Comparison of ENCODE assay signal across 17 mouse cellular contexts in the genomic region with DNA sequence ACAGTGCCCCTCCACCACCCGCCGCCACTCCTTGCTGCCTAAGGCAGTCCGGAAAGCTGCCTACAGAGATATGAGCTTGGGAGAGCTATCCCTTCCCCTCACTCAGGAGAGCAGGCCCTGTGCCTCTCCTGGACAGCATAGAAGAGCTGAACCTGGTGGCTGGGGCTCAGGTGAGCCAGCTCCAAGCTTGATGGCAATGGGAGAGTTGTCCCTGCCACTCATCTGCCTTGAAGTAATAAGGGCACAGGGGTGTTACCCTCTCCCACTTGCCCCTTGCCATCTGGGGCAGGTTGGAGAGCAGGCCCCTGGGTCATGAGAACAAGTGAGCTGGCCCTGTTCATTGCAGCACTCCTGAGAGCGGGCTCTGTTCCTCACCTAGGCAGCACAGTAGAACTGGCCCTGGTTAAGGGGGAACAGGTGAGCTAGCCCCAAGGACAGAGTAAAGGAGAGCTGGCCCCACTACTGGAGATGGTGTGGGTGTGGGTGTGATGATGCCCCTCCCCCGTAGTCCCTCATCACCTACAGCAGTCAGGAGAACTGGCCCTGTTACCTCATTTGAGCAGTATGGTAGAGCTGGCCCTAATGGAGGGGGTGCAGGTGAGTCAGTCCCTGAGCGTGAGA. TPM values are rescaled to one million over a fixed set of nuclear protein-coding genes. Genes with fewer than 3 reads are reported as not detected.
A peak's percentile ranks its signal among the peaks of the same experiment; 100 is the strongest.
DNase-seq lines count a peak whose midpoint lies in the region; ATAC-seq and TF ChIP-seq lines count a peak whose summit lies in the region.
"Had no signal": no experiment of that assay in that cellular context is flagged by ENCODE, and none has a peak within 500 bp of the region (broad histone marks: within the 10 kb centered on the region; RNA-seq: fewer than 3 reads in every experiment).

No protein-coding gene starts in this region.

- H3K4me2 ChIP-seq in heart, embryonic 13.5 days: no peak overlapping the region
- no peak overlapping the region for H3K4me2 ChIP-seq in kidney, postnatal 0 days (ENCODE audit: low read length)
- H3K4me2 ChIP-seq: forebrain, embryonic 15.5 days; heart, embryonic 12.5 days had no signal

- TF ChIP-seq POLR2A in thymus, adult 2 months (IDR thresholded peaks at IDR 0.05; ENCODE audit: control insufficient read depth, extremely low read depth, insufficient read depth, low read length, poor library complexity): no peak

- WGBS in heart, embryonic 13.5 days: 81% methylated on average over 6 of the region's 6 CpGs
- WGBS in kidney, postnatal 0 days: 94% methylated on average over 6 of the region's 6 CpGs
- 95% methylated on average over 6 of the region's 6 CpGs for WGBS in thymus, adult 2 months

- H3K4me1 ChIP-seq in heart, embryonic 13.5 days: peaks cover 15% of the 10 kb centered on the region
- no peaks in the 10 kb centered on the region for H3K4me1 ChIP-seq in kidney, postnatal 0 days (replicated peaks; ENCODE audit: insufficient read depth, low read length)
- H3K4me1 ChIP-seq in E14TG2a.4 (replicated peaks; ENCODE audit: low read depth, low read length): peaks cover 32% of the 10 kb centered on the region
- no peaks in the 10 kb centered on the region for H3K4me1 ChIP-seq in thymus, adult 2 months (replicated peaks; ENCODE audit: control insufficient read depth, insufficient read depth, low read length)
- H3K4me1 ChIP-seq: forebrain, embryonic 15.5 days had no signal

- H3K36me3 ChIP-seq in heart, embryonic 13.5 days: no peaks in the 10 kb centered on the region
- H3K36me3 ChIP-seq in kidney, postnatal 0 days (ENCODE audit: insufficient read depth, low read length): no peaks in the 10 kb centered on the region
- no peaks in the 10 kb centered on the region for H3K36me3 ChIP-seq in E14TG2a.4 (ENCODE audit: insufficient read depth, low read length)
- no peaks in the 10 kb centered on the region for H3K36me3 ChIP-seq in thymus, adult 2 months (ENCODE audit: control insufficient read depth, insufficient read depth, low read length)
- H3K36me3 ChIP-seq: forebrain, embryonic 15.5 days; G1E; heart, embryonic 12.5 days had no signal

- no peak overlapping the region for H3K4me3 ChIP-seq in heart, embryonic 13.5 days
- H3K4me3 ChIP-seq in kidney, postnatal 0 days (replicated peaks; ENCODE audit: low read depth, low read length): no peak overlapping the region
- H3K4me3 ChIP-seq in E14TG2a.4 (replicated peaks; ENCODE audit: low read length): peak overlapping the region; percentile 37; the same call in 1 of the 2 replicates
- H3K4me3 ChIP-seq in thymus, adult 2 months (ENCODE audit: control insufficient read depth, insufficient read depth, low read length): no peak overlapping the region
- H3K4me3 ChIP-seq: forebrain, embryonic 15.5 days; heart, embryonic 12.5 days; left cerebral cortex, adult 2 months had no signal

- H3K9me3 ChIP-seq in heart, embryonic 13.5 days: no peaks in the 10 kb centered on the region
- no peaks in the 10 kb centered on the region for H3K9me3 ChIP-seq in kidney, postnatal 0 days (replicated peaks; ENCODE audit: low read length)
- no peaks in the 10 kb centered on the region for H3K9me3 ChIP-seq in E14TG2a.4 (ENCODE audit: low read length)
- H3K9me3 ChIP-seq: forebrain, embryonic 15.5 days; G1E; heart, embryonic 12.5 days had no signal

- TF ChIP-seq CTCF in kidney, postnatal 0 days (IDR thresholded peaks at IDR 0.05; ENCODE audit: low read depth): no peak
- no peak for TF ChIP-seq CTCF in E14TG2a.4 (conservative IDR thresholded peaks at IDR 0.05; ENCODE audit: low read length)
- TF ChIP-seq CTCF in thymus, adult 2 months (IDR thresholded peaks at IDR 0.05; ENCODE audit: borderline replicate concordance, control insufficient read depth, extremely low read depth, insufficient read depth, low read length, poor library complexity): no peak

- ATAC-seq in heart, embryonic 13.5 days (ENCODE audit: extremely low read depth, insufficient number of reproducible peaks, low FRiP score, low TSS enrichment): peak; percentile 25; the same call in 1 of the 2 replicates
- ATAC-seq in kidney, postnatal 0 days (replicated peaks; ENCODE audit: low FRiP score, low read depth): peak; percentile 41; the same call in 1 of the 2 replicates
- ATAC-seq in erythroid progenitor cell, adult 5-6 weeks (replicated peaks; ENCODE audit: low FRiP score, poor library complexity, severe bottlenecking): 0 out of 2 replicates have a peak, but pooled peaks have one; percentile 30
- ATAC-seq: forebrain, embryonic 15.5 days had no signal

- no peak overlapping the region for H3K9ac ChIP-seq in heart, embryonic 13.5 days
- H3K9ac ChIP-seq in kidney, postnatal 0 days (ENCODE audit: low read depth, low read length): no peak overlapping the region
- H3K9ac ChIP-seq: forebrain, embryonic 15.5 days; heart, embryonic 12.5 days had no signal

- no peak overlapping the region for H3K27ac ChIP-seq in heart, embryonic 13.5 days (replicated peaks)
- H3K27ac ChIP-seq in kidney, postnatal 0 days: no peak overlapping the region
- H3K27ac ChIP-seq in thymus, adult 2 months (ENCODE audit: control insufficient read depth, insufficient read depth, low read length): no peak overlapping the region
- H3K27ac ChIP-seq: forebrain, embryonic 15.5 days; left cerebral cortex, adult 2 months had no signal

- H3K27me3 ChIP-seq in heart, embryonic 13.5 days (replicated peaks): no peaks in the 10 kb centered on the region
- H3K27me3 ChIP-seq in kidney, postnatal 0 days (ENCODE audit: insufficient read depth, low read length): no peaks in the 10 kb centered on the region
- H3K27me3 ChIP-seq in E14TG2a.4 (ENCODE audit: insufficient read depth, low read length): no peaks in the 10 kb centered on the region
- H3K27me3 ChIP-seq in thymus, adult 2 months (ENCODE audit: control insufficient read depth, insufficient read depth, low read length): no peaks in the 10 kb centered on the region
- H3K27me3 ChIP-seq: forebrain, embryonic 15.5 days; heart, embryonic 12.5 days had no signal

- DNase-seq in heart, adult 18-20 months: no peak
- no peak for DNase-seq in kidney, postnatal 0 days (ENCODE audit: low spot score)
- no peak for DNase-seq in kidney, postnatal 4 days
- no peak for DNase-seq in cerebellum, adult 8-10 months
- no peak for DNase-seq in thymus, adult 2 months
- DNase-seq: adrenal gland, postnatal 10 days; cerebellum, postnatal 10 days; lung, postnatal 14 days; right cerebral cortex, postnatal 14 days; thymus, adult 18-20 months had no signal

RNA-seq across cellular contexts. Expression of a gene that starts 28.7 kb away (rescaled TPM):
- polyA plus RNA-seq in heart, embryonic 13.5 days (2015; fragmentation: Nextera tagmentation; extraction: Ambion mirVana): 5.8 and 6.0 TPM in 2 replicates
- total RNA-seq in heart, adult 18-20 months (2021): 10 to 100 TPM; 22.8 to 24.3 TPM
- polyA plus RNA-seq in kidney, postnatal 0 days (2015; fragmentation: Nextera tagmentation; extraction: Ambion mirVana): 22.3 and 23.0 TPM in 2 replicates
- total RNA-seq in erythroid progenitor cell, adult 5-6 weeks (2015; ENCODE audit: low replicate concordance): not detected in 2 replicates
- 0.26 and 0.53 TPM in 2 replicates for total RNA-seq in erythroid progenitor cell, adult 5-6 weeks (2017; ENCODE audit: low replicate concordance)
- 1.7 and 2.4 TPM in 2 replicates for polyA plus RNA-seq in thymus, adult 2 months (2012; rRNA removed)
- polyA plus RNA-seq: G1E had no signal
